Mouse (Mus musculus) stomach, embryonic 15.5 days (tissue): Measurements from ENCODE around the gene Ugt1a1. TPM values are rescaled to one million over a fixed set of nuclear protein-coding genes. Genes with fewer than 3 reads are reported as not detected.

ENCODE experiments used
- ATAC-seq: fragments of 200-750 bp; cut with Nextera tagmentation; 2 replicates; pipeline ENCODE4 v1.8.0; 2017; ENCODE audit warnings: low read depth, moderate number of reproducible peaks, moderate TSS enrichment; ENCODE audit not compliant: insufficient read depth, low FRiP score
- H3K27ac ChIP-seq: fragments of 300-500 bp; sonication (generic); 2 replicates; pipeline ENCODE4 v1.5.1; 2015; ENCODE audit warnings: mild to moderate bottlenecking, inconsistent platforms
- H3K27me3 ChIP-seq: fragments of 300-500 bp; sonication (generic); replicated peaks from 2 replicates; pipeline ENCODE4 v1.6.1; 2015; ENCODE audit warnings: inconsistent platforms
- H3K36me3 ChIP-seq: fragments of 300-500 bp; sonication (generic); 2 replicates; pipeline ENCODE4 v1.6.1; 2015; ENCODE audit warnings: inconsistent platforms
- H3K4me1 ChIP-seq: fragments of 300-500 bp; sonication (generic); 2 replicates; pipeline ENCODE4 v1.6.1; 2015; ENCODE audit warnings: inconsistent platforms
- H3K4me2 ChIP-seq: fragments of 300-500 bp; sonication (generic); 2 replicates; pipeline ENCODE4 v1.6.1; 2015; ENCODE audit warnings: mild to moderate bottlenecking, inconsistent platforms
- H3K4me3 ChIP-seq: fragments of 300-500 bp; sonication (generic); replicated peaks from 2 replicates; pipeline ENCODE4 v1.5.1; 2015; ENCODE audit warnings: inconsistent platforms
- H3K9ac ChIP-seq: fragments of 300-500 bp; sonication (generic); 2 replicates; pipeline ENCODE4 v1.6.1; 2015; ENCODE audit warnings: inconsistent platforms
- H3K9me3 ChIP-seq: fragments of 300-500 bp; sonication (generic); 2 replicates; pipeline ENCODE4 v1.6.1; 2016; ENCODE audit warnings: inconsistent platforms
- WGBS: fragments of 180-500 bp; shearing (Covaris S2); methylation state at CpG from one replicate; pipeline ENCODE4 v1.1.7; 2015; 5-methylcytosine and 5-hydroxymethylcytosine counted together
- polyA plus RNA-seq: library from polyadenylated mRNA; unstranded; fragments of >200 nt; fragmentation: Nextera tagmentation; extraction: Ambion mirVana; gene quantifications from 2 replicates; pipeline ENCODE4 v1.2.1, GENCODE M21; 2015

Ugt1a1 gene
- polyA plus RNA-seq, 1 experiment from 2014 or later: 5.3 TPM

GRCm38 (mm10) chr1:88230981-88231802 is 19.4 kb downstream of the Ugt1a1 start:
- peaks cover 7% of the 10 kb centered on the region; the same call in 1 of the 2 replicates for H3K9me3 ChIP-seq
- no peaks in the 10 kb centered on the region for H3K4me1 ChIP-seq
- no peak for ATAC-seq
- WGBS: 77% methylated on average over 6 of the region's 6 CpGs
- H3K27ac ChIP-seq: no peak overlapping the region
- no peaks in the 10 kb centered on the region for H3K36me3 ChIP-seq
- H3K27me3 ChIP-seq: no peaks in the 10 kb centered on the region
- no peak overlapping the region for H3K4me3 ChIP-seq
- no peak overlapping the region for H3K9ac ChIP-seq
- no peak overlapping the region for H3K4me2 ChIP-seq

- WGBS: 69% methylated on average over 7 of the region's 7 CpGs
- Histone ChIP-seq H3K27me3 (no peaks in the 10 kb centered on the region), H3K4me3 (no peak overlapping the region), H3K9ac (no peak overlapping the region), H3K4me2 (no peak overlapping the region), H3K36me3 (no peaks in the 10 kb centered on the region), H3K27ac (no peak overlapping the region), H3K9me3 (peaks cover 7% of the 10 kb centered on the region; the same call in 1 of the 2 replicates), H3K4me1 (no peaks in the 10 kb centered on the region)
- no peak for ATAC-seq
Measured at GRCm38 (mm10) chr1:88231803-88232499, 20.2 kb downstream of the Ugt1a1 start.

- H3K27ac ChIP-seq: no peak overlapping the region
- H3K4me2 ChIP-seq: no peak overlapping the region
- H3K4me1 ChIP-seq: no peaks in the 10 kb centered on the region
- peaks cover 10% of the 10 kb centered on the region; the same call in 1 of the 2 replicates for H3K9me3 ChIP-seq
- ATAC-seq: no peak; the same call in 1 of the 2 replicates
- H3K9ac ChIP-seq: no peak overlapping the region
- H3K36me3 ChIP-seq: no peaks in the 10 kb centered on the region
- 59% methylated on average over 3 of the region's 3 CpGs for WGBS
- H3K27me3 ChIP-seq: no peaks in the 10 kb centered on the region
- no peak overlapping the region for H3K4me3 ChIP-seq
Measured at GRCm38 (mm10) chr1:88232664-88233380, 21.1 kb downstream of the Ugt1a1 start.

GRCm38 (mm10) chr1:88233421-88234247 is 21.9 kb downstream of the Ugt1a1 start:
- WGBS: 66% methylated on average over 14 of the region's 14 CpGs
- Histone ChIP-seq H3K4me3 (no peak overlapping the region), H3K27ac (no peak overlapping the region), H3K9me3 (peaks cover 18% of the 10 kb centered on the region; the same call in 1 of the 2 replicates), H3K27me3 (no peaks in the 10 kb centered on the region), H3K9ac (no peak overlapping the region), H3K4me2 (no peak overlapping the region), H3K36me3 (no peaks in the 10 kb centered on the region), H3K4me1 (no peaks in the 10 kb centered on the region)
- ATAC-seq: no peak

GRCm38 (mm10) chr1:88234248-88234610 is 22.5 kb downstream of the Ugt1a1 start:
- no peak for ATAC-seq
- H3K4me2 ChIP-seq: no peak overlapping the region
- no peaks in the 10 kb centered on the region for H3K27me3 ChIP-seq
- H3K4me1 ChIP-seq: no peaks in the 10 kb centered on the region
- H3K9me3 ChIP-seq: peaks cover 23% of the 10 kb centered on the region; the same call in 1 of the 2 replicates
- H3K9ac ChIP-seq: no peak overlapping the region
- H3K36me3 ChIP-seq: no peaks in the 10 kb centered on the region
- H3K27ac ChIP-seq: no peak overlapping the region
- 64% methylated on average over 4 of the region's 4 CpGs for WGBS
- no peak overlapping the region for H3K4me3 ChIP-seq

- H3K9me3 ChIP-seq: peaks cover 23% of the 10 kb centered on the region; the same call in 1 of the 2 replicates
- ATAC-seq: no peak
- no peaks in the 10 kb centered on the region for H3K4me1 ChIP-seq
- H3K27me3 ChIP-seq: no peaks in the 10 kb centered on the region
- no peak overlapping the region for H3K27ac ChIP-seq
- H3K9ac ChIP-seq: no peak overlapping the region
- 42% methylated on average over 5 of the region's 5 CpGs for WGBS
- no peak overlapping the region for H3K4me3 ChIP-seq
- no peak overlapping the region for H3K4me2 ChIP-seq
- no peaks in the 10 kb centered on the region for H3K36me3 ChIP-seq
Measured at GRCm38 (mm10) chr1:88234646-88235045, 22.9 kb downstream of the Ugt1a1 start.

GRCm38 (mm10) chr1:88235046-88235893 is 23.5 kb downstream of the Ugt1a1 start:
- H3K27ac ChIP-seq: no peak overlapping the region
- H3K4me2 ChIP-seq: no peak overlapping the region
- H3K4me3 ChIP-seq: no peak overlapping the region
- ATAC-seq: peak; percentile 3; the same call in 1 of the 2 replicates
- no peaks in the 10 kb centered on the region for H3K36me3 ChIP-seq
- peaks cover 28% of the 10 kb centered on the region; the same call in 1 of the 2 replicates for H3K9me3 ChIP-seq
- H3K4me1 ChIP-seq: no peaks in the 10 kb centered on the region
- no peaks in the 10 kb centered on the region for H3K27me3 ChIP-seq
- WGBS: 61% methylated on average over 11 of the region's 11 CpGs
- H3K9ac ChIP-seq: no peak overlapping the region

GRCm38 (mm10) chr1:88235894-88236415 is 24.2 kb downstream of the Ugt1a1 start:
- Histone ChIP-seq H3K9ac (no peak overlapping the region), H3K27me3 (no peaks in the 10 kb centered on the region), H3K4me1 (no peaks in the 10 kb centered on the region), H3K36me3 (no peaks in the 10 kb centered on the region), H3K4me3 (no peak overlapping the region), H3K4me2 (no peak overlapping the region), H3K9me3 (peaks cover 29% of the 10 kb centered on the region; the same call in 1 of the 2 replicates), H3K27ac (no peak overlapping the region)
- ATAC-seq: no peak
- WGBS: 54% methylated on average over 4 of the region's 4 CpGs

GRCm38 (mm10) chr1:88237311-88237710 is 25.6 kb downstream of the Ugt1a1 start:
- no peak overlapping the region for H3K9ac ChIP-seq
- no peaks in the 10 kb centered on the region for H3K27me3 ChIP-seq
- H3K4me2 ChIP-seq: no peak overlapping the region
- H3K27ac ChIP-seq: no peak overlapping the region
- 0 out of 2 replicates have a peak, but pooled peaks have one; percentile 5 for ATAC-seq
- H3K36me3 ChIP-seq: no peaks in the 10 kb centered on the region
- WGBS: 74% methylated on average over 5 of the region's 5 CpGs
- H3K4me3 ChIP-seq: no peak overlapping the region
- no peaks in the 10 kb centered on the region for H3K4me1 ChIP-seq
- peaks cover 29% of the 10 kb centered on the region; the same call in 1 of the 2 replicates for H3K9me3 ChIP-seq

GRCm38 (mm10) chr1:88238771-88239170 is 27.0 kb downstream of the Ugt1a1 start:
- no peak overlapping the region for H3K4me2 ChIP-seq
- no peak overlapping the region for H3K27ac ChIP-seq
- H3K9ac ChIP-seq: no peak overlapping the region
- no peaks in the 10 kb centered on the region for H3K4me1 ChIP-seq
- no peak overlapping the region for H3K4me3 ChIP-seq
- H3K27me3 ChIP-seq: no peaks in the 10 kb centered on the region
- H3K9me3 ChIP-seq: peaks cover 29% of the 10 kb centered on the region; the same call in 1 of the 2 replicates
- H3K36me3 ChIP-seq: no peaks in the 10 kb centered on the region
- WGBS: 71% methylated on average over 6 of the region's 6 CpGs
- ATAC-seq: no peak
